Mouse (Mus musculus) megakaryocyte, adult 5-6 weeks (primary cell): ENCODE results near the gene Nutf2. TPM values are rescaled to one million over a fixed set of nuclear protein-coding genes. Genes with fewer than 3 reads are reported as not detected.
"Not testable (repeated sequence)": the region's sequence is repeated elsewhere in the genome, so short reads cannot be mapped to it uniquely, and the experiment has no call there.

ENCODE experiments used
- ATAC-seq: 2 replicates; pipeline ENCODE4 v1.8.0; 2016; ENCODE audit warnings: mild to moderate bottlenecking, inconsistent platforms; ENCODE audit not compliant: poor library complexity, severe bottlenecking
- total RNA-seq, 2 experiments: library from RNA; stranded (forward) in 1 of 2; stranded (reverse) in 1 of 2; fragments of 153-499, 151-499 nt in 1 of 2; fragments of 221-1000, 200-1000 nt in 1 of 2; gene quantifications; 2 replicates each; pipeline versions ENCODE4 v1.2.3 to v1.2.4; 2015 to 2017

Nutf2 gene
- total RNA-seq (2015): 103 and 117 TPM in 2 replicates
- 40.9 and 54.5 TPM in 2 replicates for total RNA-seq (2017)

DNA sequence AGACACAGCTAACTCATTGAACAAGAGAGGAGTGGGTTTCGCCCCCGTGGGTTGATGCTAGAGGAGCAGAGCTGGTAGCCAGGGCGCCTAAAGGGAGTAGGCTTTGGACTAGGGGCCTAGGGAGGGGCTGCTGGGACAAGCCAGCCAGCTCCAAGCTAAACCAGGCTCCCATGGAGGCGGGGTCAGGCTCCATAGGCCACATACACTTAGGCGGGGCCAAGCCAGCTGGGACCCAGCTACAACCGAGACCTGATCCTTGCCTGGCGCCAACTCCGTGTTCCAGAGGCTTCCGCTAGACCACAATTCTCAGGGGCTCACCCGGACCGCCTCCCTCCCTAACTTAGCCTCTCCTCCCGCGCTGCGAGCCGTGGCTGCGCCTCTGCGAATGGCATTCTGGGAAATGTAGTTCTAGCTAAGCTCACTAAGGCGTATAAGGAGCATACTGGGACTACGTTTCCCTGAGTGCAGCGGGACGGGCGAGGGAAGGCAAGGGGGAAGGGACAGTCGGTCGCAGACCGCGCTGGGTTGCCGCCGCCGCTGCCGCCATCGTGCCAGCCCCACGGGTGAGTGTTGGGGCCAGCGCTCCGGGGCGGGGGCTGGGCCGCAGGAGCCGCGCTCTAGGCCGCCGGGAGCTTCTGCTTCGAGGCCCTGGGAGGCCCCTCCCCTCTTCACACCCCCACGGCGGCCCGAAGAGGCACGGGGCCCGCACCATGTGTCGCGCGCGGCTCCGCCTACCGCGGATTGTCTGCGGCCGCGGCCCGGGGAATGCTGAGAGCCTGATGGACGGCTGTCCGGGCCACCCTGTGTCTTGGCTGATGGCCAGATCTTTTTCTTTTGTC is at the start of gene Nutf2:
Gene Nutf2 (plus strand): TSS at position 438 of the 839 bp plus-strand sequence.
- ATAC-seq: peak; percentile 89

DNA sequence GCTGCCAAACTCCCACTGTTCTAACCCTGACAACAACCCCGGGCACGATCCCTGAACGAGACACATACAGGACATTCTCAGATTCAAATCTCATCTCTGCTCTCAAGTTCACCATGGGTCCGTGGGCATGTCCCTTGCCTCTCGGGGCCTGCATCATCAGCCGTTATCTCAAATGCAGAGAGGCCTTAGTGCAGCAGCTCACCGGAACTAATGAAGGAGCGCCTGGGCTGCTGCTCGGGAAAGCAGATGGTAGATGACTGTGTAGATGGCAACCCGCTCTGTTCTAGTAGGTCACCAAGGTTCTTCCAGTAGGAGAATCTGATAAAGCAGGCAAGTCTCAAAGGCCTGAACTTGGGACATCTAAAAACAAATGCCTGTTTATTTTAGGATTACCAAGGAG is 49.3 kb upstream of the Nutf2 start:
- ATAC-seq: no peak

- ATAC-seq: no peak
Measured at GRCm38 (mm10) chr8:105811543-105811942, 48.8 kb upstream of the Nutf2 start.

DNA sequence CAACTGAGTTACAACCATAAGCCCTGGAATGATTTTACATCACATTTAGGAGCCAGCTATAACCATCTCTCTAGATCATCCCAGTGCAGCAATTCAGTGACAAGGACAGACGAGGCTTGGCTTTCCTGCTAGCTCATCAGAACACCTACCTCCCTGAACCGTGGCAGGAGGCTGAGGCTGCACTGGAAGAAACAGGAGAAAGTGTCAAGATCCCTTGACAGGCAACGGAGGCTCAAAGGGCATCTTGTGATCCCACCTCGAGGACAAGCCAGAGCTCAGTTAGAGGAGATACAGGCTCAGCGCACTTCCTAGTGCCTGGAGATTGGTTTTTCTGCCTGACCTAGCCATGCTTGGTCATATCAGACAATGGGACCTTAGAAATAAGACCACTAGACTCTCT is 47.9 kb upstream of the Nutf2 start:
- no peak for ATAC-seq

GRCm38 (mm10) chr8:105813241-105813640 is 47.1 kb upstream of the Nutf2 start:
- ATAC-seq: no peak

DNA sequence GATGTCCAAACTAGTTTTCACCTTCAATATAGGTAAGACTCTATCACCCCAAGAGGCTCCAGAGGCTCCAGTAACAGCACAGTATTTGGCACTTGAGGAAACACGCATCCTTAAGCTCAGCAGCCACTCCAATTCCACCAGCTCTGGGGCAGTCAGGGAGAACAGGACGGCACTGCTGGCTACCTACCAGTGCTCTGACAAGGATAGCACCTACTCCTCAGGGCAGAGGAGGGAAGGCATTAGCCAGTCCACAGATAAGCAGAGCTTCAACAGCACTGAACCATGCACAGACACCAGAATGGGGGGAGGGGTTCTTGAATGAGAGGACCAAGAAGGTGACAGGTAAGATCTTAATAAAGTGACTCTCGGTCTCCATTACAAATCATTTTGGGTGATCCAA is 40.7 kb upstream of the Nutf2 start:
- ATAC-seq: no peak

DNA sequence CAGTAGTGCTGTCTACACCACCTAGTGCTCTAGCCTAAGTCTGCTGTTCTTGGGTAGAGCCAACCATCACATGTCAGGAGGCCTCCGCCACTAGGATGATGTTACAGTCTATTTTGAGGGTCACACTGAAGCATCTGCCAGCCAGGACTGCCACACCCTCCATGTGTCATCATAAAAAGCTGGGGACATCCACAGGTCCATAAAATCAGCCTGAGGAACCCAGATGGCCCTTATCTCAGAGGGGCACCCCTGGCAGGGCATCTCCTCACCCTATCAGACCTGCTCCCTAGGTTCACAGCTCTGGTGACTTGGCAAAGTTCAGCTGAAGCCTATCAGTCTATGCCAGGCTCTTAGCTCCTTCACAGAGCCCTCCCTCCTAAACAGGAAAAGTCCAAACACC is 39.5 kb upstream of the Nutf2 start:
- ATAC-seq: peak; percentile 59; the same call in 1 of the 2 replicates

DNA sequence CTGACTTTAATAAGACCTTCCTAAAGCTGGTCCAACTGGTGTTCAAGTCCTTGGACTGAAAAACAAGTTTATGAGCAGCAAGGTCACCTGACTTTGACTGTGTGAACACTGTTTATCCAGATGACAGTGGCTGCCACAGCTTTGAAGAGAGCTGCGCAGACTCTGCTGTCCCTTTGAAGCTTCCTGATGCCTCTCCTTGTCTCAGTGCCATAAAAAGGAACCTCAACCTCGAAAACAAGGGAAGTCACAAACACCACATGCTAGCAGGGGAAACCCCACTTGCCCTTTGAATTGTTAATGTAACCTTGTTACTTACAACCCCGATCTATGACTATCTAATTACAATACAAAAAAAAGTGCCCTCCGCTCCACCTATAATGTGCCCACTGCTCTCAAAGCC is 34.9 kb upstream of the Nutf2 start:
- ATAC-seq: no peak

- no peak for ATAC-seq
Measured at GRCm38 (mm10) chr8:105826379-105826778, 34.0 kb upstream of the Nutf2 start.

GRCm38 (mm10) chr8:105826861-105827848 is 33.2 kb upstream of the Nutf2 start, which contains the start of the genes Ranbp10 and Tsnaxip1:
Gene Ranbp10 (minus strand): TSS chr8:105827350.
Gene Tsnaxip1 (plus strand): TSS chr8:105827731.
- peak; percentile 95 for ATAC-seq

GRCm38 (mm10) chr8:105833740-105834139 is 26.6 kb upstream of the Nutf2 start:
- ATAC-seq: not testable (repeated sequence)

- peak; percentile 100 for ATAC-seq
Measured at GRCm38 (mm10) chr8:105835318-105835717, 25.1 kb upstream of the Nutf2 start.

DNA sequence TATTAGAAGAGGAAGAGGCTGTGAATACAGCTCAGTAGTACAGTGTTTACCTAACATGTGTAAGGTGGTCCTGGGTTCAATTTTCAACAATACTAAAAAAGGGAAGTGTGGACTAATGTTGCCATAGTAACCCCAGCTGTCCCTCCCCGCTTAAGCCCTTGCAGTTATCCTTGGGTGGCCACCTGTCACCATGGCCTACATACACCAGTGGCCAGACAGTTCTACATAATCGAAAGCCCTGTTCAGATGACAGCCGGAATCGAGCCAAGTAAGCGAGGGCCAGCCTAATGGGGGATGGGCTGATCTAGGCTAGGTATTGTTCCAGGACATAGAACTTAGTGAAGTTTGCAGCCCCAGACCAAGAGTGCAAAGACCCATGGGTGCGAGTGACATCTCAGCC is 23.4 kb upstream of the Nutf2 start:
- no peak for ATAC-seq

DNA sequence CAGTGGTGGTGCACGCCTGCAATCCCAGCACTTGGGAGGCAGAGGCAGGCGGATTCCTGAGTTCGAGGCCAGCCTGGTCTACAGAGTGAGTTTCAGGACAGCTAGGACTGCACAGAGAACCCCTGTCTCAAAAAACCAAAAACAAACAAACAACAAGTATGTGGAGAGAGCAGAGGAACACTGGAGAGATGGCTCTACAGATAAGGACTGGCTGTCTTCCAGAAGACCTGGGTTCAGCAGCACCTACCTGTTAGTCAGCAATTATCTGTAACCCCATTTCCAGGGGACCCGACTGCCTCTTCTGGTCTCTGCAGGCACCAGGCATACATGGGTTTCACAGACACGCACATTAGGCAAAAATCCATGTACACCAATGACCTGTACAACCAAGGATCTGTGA is 21.2 kb upstream of the Nutf2 start:
- no peak for ATAC-seq

- ATAC-seq: no peak
Measured at GRCm38 (mm10) chr8:105846678-105847077, 13.7 kb upstream of the Nutf2 start.

DNA sequence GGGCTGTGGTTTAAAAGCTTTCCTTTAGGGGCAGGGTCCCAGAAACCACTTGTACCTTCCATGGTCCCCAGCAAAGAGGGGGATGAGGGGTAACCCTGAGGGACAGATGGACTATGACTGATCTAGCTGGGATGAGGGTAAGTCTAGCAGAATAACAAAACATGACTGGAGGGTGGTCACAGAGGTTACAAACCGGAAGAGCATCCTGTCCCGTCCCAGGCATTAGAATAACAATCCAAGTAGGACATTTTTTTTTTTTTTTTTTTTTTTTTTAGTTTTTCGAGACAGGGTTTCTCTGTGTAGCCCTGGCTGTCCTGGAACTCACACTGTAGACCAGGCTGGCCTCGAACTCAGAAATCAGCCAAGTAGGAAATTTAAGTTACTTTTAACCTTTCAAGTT is 10.4 kb upstream of the Nutf2 start:
- ATAC-seq: no peak

DNA sequence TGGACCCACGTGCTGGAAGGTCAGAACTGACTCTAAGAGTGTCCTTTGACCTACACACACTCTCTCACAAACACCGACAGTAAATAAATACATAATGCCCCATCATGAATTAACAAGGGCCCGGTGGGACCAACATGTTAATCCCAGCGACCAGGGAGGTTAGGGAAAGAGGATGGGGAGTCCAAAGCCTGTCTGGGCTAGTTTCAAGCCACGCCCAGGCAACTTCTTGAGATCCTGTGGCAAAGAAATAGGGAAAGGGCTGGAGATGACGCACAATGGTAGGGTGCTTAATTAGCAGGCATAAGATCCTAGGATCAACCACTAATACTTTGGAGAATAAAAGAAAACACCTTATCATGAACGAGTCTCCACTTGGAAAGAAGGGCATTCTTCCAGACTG is 9.8 kb upstream of the Nutf2 start:
- no peak for ATAC-seq

DNA sequence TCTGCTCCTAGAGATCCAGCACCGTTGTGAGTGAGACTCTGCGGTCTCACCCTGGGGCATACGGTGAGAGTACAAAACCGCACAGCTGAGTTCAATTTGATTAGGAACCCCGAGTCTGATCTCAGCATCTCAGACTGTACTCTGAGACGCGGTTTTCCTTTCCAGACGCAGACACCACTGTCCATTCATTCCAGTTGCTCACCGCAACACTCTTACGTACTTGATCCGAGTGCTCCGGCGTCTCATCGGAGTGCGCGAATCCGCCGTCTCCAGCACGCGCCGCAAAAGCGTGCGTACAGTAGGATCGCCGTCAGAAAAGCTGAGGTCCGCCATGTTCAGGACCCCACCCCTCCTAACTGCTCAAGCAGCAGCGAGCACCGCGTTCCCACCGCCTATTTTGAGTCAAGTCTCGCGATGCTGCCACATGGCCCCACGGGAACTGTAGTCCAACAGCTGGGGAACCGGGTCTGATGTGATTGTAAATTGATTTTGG is 8.7 kb upstream of the Nutf2 start:
- peak; percentile 70 for ATAC-seq

DNA sequence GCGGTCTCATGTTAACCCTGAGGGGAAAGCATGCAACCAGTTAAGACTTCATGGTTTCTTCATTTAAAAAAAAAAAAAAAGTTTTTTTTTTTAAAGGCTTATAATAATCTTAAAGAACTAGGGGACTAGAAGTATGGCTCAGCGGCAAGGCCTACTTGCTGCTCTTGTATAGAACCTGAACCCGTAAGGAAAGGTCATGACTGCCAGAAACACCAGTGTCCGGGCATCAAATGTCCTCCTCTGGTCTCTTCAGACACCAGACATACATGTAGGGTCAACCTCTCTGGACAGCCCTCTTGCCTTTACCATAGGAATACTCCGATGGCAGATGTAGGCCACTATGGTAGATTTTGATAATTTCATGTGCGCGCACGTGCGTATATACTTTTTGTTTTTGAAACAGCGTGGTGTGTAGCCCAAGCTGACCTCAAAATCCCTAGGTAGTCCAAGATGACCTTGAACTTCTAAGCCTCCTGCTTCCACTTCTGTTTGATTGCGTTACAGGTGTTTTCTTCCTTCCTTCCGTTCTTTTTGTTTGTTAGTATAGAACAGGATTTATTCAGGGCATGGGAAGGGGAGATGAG is 8.1 kb upstream of the Nutf2 start:
- ATAC-seq: no peak

GRCm38 (mm10) chr8:105853178-105853577 is 7.2 kb upstream of the Nutf2 start, which contains the start of gene Cenpt:
Gene Cenpt (minus strand): TSS chr8:105853278.
- no peak for ATAC-seq

DNA sequence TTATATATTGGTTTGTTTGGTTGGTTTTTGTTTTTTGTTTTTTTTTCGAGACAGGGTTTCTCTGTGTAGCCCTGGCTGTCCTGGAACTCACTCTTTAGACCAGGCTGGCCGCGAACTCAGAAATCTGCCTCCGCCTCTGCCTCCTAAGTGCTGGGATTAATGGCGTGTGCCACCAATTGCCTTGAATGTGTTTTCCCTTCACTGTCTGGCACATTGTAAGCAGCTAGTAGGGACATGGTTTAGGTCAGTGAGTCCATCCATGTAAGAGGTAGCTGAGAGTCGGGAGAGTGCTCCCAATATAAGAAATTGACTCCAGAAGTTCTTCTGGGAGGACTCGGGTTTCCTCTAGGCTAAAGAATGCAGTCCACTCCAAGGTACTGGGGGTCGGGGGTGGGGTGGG is 6.1 kb upstream of the Nutf2 start:
- no peak for ATAC-seq
